Mouse (Mus musculus) megakaryocyte progenitor cell, adult 5-6 weeks (primary cell): ENCODE results near the gene Higd1a. TPM values are rescaled to one million over a fixed set of nuclear protein-coding genes. Genes with fewer than 3 reads are reported as not detected.

Experiments used
- ATAC-seq: replicated peaks from 2 replicates; pipeline ENCODE4 v1.8.0; 2016; ENCODE audit warnings: mild to moderate bottlenecking, moderate TSS enrichment, inconsistent platforms; ENCODE audit not compliant: poor library complexity
- total RNA-seq, 2 experiments: library from RNA; stranded (forward) in 1 of 2; stranded (reverse) in 1 of 2; fragments of 157-497, 149-512 nt in 1 of 2; fragments of 200-1000 nt in 1 of 2; gene quantifications; 2 replicates each; pipeline versions ENCODE4 v1.2.3 to v1.2.4; 2015 to 2017

Higd1a gene
- total RNA-seq, 2 experiments from 2014 or later: 21.7 to 89.9 TPM

DNA sequence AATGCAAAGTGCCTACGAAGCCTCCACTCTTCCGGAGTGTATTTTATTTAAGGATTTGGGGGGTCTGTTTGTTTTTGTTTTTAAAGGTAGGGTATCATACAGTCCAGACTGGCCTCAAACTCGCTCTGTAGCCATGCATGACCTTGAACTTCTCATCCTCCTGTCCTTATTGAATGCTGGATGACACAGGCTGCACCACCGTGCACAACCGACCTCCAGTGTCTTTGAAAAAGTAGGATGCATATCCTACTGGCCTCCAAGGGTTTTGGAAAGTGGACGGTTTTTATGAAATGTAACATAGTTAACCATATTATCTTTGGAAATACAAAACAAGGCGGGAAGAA lies 18.6 kb downstream of the Higd1a start:
- ATAC-seq: no peak

DNA sequence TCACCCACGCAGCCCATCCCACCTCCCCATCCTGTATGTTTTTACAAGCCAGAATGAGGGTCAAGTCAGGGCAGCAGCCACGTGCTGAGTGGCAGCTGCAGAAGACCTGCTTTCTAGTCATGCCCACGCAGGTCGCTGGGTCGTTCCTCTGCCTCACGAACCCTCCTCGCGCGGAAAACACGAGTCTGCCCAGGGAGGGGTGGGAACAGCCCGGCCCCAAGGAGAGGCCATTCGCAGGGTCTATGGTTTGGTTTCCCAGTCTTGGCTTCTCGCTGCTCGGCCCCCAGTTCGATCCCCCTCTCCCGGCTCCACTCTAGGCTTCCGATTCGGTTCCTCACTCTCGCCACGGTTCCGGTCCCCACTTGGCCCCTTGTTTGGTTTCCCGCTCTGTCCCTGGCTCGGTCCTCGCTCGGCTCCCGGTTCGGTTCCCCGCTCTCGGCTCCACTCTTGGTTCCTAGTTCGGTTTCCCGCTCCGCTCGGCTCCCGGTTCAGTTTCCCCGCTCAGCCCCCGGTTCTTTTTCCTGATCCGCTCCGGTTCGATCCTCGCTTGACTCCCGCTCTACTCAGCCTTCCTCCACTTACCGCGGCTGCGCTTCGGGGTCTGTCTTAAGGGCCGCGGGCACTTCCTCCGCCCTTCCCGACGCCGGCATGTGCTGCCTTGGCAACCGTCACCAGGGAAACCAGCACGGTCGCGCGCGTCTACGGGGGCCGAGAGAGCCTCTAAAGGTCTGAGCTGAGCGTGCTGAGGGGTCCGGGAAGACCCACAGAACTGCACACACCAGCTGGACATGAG lies 19.1 kb downstream of the Higd1a start, which contains the start of gene Ccdc13:
TSS of gene Ccdc13 (minus strand) at position 633 of the 793 bp plus-strand sequence.
- ATAC-seq: peak; percentile 87

DNA sequence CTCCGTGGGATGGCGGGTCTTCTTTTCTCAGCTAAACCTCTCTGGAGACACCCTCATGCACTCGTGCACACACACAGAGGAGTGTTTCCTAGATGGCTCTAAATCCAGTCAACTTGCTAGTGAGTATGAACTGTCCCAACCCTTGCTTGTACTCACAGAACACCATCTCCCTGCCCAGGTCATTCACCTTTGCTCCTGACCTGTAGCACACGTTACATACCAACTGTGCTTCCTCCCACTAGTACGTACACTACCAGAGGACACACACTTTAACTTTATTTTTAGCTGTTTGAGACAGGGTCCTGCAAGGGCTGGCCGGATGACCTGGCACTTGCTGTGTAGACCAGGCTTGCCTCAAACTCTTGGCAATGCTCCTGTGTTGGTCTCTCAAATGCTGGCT lies 20.2 kb downstream of the Higd1a start:
- no peak for ATAC-seq

DNA sequence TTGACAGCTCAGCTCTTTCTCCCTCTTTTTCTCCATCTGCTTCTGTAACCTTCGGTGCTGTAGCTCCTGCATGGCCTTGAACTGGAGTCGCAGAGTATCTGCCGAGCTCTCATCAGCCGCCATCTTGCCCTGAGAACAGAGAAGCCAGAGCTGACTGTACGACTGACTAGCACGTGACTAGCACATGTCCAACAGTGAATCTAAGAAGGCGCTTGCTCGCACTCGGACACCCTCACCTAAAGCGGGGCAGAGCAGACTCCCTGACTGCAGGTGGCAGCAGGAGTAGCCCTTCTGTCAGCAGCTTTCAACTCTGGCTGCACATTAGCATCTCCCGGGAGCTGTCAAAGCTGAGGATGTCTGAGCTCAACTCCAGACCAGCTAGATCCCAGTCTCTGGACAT lies 24.3 kb downstream of the Higd1a start:
- ATAC-seq: no peak

DNA sequence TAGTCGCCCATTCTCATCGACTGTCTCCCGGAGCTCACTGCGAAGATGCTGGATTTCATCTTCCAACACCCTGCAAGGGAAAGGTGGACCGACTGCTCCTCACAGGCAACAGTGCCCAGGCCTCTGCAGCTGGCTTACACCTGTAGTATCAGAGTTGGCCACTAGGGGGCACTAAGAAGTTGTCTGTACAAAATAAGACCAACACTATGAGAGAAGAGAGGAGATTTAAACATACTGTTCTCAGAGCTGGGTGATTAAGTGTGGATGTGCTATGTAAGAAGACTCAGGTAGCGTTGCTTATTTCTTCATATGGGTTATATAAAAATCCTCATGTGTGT lies 27.2 kb downstream of the Higd1a start:
- peak; percentile 81 for ATAC-seq

DNA sequence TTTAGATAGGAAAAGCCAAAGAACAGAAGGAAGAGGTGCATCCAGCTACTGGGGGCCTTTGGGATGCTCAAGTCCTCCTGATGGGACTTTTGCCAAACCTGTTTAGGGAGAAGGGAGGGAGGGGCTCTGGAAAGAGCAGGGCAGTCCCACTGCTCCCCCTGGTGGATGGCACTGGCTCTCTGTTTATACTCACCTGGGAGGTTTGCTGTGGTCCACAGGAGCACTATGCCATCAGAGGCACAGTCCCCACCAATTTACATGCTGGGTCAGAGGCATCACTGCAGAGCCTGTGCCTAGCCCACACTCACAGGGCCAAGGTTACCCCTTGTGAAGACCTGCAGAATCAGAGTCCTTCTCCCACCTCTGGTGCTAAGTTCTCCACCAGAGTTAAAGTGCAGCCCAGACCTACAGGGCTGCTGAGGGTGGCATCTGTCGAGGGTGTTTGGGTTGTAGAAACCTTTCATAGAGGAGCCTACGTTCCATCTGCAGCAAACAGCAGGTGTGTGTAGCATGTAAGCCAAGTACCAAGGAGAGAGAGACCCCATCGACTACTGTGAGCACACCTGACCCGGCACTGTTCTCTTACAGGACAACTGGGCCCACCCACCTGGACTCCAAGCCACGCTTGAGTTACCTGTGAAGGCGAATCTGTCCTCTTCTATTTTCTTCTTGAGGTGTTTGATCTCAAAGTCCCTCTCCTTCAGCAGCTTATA lies 27.8 kb downstream of the Higd1a start:
- peak; percentile 47 for ATAC-seq

DNA sequence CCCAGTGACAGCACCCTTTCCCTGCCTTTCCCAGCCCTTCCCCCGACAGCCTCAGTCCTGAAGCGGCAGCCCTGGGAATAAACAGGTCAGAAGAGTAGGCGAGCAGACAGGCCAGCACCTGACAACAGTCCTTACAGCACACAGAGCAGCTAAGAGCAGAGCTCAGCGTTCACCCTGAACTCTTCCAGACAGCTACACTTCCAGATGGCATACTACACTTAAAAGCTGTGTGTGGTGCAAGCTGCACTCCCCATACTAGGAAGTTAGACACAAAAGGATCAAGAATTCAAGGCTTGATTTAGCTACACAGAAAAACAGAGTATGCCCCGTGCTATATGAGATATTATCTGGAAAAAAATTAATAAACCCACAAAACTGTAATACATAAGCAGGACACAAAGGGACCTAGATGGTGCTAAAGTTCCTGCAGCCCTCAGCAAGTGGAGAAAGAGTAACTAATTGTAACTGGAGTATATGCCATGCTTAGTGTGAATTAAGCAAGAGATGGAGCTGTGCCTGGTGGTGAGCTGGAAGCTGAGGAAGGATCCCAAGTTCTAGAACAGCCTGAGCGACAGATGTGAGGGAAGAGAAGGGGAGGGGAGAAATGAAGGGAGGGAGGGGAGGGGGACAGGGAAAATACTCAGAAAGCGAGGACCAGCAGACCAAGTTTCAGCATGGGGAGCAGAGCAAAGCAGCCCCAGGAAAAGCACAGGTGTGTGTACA lies 28.7 kb downstream of the Higd1a start:
- no peak for ATAC-seq

DNA sequence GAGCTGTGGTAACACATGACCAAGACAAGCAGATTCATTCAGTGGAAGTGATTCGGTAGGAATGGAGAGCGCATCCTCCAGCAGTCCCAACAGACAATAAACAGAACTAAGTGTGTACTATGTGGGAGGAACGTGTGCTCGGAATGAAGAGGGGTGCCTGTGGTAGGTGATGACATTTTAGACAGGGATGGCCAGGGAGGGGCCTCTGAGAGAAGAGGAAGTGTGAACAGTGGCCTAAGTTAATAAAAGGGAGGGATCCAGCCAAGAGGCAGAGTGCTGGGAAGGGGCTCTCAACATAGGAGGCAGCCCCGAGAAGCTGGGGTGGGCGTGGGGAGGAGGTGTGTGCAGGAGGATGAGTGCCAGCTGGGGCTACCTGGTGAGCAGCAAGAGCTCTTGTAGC lies 29.8 kb downstream of the Higd1a start:
- peak; percentile 50 for ATAC-seq

DNA sequence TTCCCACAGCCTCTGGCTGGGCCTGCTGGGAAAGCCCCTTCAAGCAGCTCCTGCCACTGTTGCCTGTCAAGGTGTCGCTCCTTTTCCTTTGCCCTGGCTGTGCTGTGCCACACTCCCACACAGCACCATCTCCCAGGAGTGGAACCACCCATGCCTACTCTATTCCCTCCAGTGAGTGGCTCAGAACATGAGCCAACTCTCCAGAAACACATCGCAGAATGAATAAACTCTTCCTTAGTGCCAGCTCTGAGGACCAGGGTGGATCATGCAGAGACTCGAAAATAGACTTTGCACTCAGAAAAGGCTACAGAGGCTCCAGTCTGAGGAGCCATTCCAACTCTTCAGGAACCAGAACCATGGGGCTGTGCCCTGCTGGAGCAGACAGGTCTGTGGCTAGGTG lies 31.8 kb downstream of the Higd1a start:
- ATAC-seq: no peak

DNA sequence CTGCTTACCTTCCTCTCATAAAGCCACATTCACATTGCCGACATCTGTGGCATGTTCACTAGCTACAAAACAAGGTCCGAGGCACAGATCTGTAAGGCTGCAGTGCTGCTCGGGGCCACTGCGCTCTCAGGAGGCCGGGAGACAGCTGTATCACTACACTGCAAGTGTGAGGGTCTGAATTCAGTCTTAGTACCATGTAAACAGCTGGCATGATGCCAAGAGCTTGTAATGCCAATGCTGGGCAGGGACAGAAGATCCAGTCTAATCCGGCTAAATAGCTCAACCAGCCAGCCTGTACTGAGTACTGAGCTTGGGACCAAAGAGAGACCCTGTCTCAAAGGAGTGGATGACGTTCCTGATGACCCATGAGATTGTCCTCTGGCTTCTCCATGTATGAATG lies 34.2 kb downstream of the Higd1a start:
- no peak for ATAC-seq

DNA sequence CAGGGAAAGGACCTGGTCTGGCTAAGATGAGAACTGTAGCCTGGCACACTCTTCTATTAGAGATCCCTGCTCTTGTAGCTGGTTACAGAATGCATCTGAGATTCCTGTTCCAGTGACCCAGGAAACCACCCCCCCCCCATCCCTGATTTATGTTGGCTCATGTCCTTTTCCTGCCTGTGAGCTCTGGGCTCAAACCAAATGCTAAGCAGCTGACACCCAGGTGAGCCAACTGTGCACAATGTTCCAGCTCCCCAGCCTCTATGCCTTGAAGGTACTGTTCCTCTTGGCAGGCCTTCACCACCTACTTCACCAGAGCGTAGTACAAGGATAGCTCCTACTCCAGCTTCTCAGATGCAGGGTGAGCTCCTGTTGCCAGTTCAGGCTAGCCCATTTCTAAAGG lies 35.1 kb downstream of the Higd1a start:
- no peak for ATAC-seq

DNA sequence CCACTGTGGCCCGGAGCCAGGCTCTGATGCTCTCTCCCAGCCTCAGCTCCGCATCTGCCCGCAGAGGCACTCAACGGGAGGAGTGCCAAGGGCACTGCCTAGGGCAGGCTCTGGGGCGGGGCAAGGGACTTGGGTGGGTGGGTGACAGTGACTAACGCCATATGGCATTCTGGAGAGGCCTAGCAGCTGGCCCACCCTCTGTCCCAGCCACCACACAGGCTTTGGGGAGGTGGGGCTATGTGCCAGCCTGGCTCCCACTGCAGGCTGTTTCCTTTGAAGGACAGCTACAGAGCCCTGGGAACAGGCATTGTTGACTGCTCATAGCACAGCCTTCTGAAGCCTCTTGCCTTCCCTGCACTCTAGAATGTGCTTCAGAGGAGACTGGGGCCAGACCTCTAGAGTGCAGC lies 35.6 kb downstream of the Higd1a start:
- no peak for ATAC-seq

DNA sequence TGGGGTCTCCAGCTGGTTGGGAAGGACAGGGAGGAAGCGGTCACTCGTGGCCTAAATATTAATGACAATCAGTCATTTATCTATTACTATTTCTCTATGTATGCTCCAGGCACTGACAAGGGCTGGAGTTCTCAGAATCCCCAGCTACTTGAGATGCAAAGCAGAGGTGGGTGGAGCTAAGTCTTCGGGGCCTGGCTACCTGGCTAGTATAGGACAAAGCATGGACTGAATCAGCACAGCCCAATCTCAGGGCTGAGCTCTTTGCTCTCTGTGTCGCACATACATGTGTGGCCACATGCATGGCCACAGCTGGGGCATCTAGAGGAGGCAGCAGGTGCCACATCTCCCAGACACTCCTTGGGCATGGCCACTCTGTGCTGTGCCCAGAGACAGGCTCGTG lies 37.4 kb downstream of the Higd1a start:
- no peak for ATAC-seq

DNA sequence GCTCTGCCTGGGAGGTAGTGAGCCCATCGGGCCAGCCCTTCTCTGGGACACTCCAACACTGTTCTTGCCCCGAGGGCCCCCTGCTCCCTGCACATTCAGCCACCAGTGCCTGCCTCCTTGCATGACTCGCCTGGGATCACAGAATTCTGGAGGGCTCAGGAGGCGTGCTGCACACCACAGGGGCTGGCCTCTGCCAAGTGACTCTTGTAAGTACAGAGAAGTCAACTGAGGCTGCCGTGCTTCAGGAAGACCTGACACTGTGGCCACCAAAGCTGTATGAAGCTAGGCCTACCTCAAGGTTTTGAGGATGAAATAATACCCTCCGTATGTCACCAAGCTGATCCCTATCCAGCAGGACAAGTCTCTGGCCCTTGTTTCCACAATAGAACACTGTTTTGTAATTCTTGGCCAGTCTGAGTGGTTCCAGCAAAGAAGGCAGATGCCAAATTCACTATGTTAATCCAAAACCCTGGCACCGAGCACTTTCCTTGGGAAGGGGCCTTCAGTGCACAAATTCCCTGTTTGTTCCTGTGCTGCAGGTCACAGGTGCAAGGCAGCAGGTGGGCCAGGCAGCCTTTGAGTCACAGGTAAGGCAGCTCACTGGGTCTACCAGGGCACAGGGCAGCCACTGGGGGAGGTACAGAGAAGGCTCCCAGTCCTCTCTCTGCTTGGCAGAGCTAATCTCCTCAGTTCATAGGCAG lies 38.2 kb downstream of the Higd1a start:
- ATAC-seq: no peak

DNA sequence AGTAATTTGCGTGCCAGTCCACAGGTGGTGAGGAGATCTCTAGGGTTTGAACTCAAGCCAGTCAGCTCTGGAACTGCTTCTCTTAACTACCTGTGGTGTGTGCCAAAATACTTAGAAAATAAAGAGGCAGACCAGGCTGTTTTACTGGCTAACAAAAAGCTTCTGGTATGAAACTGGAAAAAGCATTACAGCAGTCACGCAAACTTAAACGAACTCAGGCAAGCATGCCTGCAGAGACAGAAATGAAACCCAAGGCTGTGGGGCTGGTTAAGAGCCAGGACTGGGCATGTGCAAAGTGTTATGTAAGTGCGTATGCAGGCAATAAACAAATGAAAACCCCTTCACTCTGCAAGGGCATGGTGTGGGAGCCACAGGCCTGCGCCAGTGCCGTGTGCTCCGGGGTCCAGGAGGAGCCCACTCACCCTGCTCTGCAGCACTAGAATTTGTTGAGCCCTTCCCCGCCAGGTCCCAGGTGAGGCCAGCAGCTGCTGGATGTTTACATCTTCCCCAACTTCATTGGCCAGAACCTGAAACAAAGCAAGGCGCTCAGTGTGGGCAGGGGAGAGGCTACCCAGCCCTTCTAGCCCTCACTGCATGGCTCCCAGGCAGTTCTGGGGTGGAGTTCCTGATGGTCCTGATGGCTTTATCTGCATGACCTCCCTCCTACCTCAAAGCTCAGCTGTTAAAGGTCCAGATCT lies 38.9 kb downstream of the Higd1a start:
- ATAC-seq: no peak

DNA sequence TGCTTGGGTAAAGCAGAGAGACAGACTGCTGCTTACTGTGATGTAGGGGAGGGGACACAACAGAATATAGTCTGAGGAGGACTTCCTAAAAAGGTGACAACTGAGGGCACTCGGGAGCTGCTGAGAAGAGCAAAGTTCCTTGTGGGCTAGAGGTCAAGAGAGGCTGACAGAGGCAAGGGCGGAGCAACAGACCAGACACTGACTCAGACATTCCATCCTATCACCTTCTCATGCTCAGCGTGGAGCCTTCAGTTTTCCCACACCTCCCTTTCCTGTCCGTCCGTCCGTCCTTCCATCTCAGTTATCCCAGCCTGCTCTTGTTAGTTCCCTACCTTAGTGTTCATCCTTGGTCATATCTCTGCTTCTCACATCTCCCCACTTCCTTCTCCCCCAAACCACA lies 43.0 kb downstream of the Higd1a start:
- ATAC-seq: no peak

DNA sequence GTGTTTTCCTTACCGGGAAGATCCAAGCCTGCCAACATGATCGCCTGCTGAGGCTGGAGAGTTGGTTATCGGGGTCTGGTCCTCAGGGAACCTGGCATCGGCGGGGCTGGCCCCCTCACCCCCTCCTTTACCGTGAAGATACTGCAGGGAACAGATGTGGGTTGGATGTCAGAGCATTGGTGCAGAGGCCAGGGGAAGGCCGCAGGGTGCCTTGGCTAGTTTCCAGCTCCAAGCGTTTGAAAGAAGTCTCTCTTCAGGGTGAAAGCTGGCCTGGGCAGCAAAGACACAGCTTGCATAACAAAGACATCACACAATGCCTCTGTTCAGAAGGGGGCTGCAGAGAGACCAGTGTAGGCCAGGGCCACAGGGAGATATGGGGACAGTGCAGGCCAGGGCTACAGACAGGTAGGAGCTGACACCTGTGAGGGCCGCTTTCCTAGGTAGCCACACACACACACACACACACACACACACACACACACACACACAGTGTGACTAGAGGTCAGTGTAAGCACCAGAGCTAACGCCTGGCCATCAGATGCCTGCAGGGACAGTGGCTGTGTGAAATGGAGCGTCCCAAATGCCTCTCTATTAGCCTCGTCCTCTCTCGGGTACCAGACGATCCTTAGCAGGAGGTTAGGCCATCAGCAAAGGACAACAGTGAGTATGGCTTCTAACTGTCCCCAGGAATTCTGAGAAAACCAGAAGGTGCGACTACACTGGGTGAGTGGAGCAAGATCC lies 47.9 kb downstream of the Higd1a start:
- ATAC-seq: no peak

DNA sequence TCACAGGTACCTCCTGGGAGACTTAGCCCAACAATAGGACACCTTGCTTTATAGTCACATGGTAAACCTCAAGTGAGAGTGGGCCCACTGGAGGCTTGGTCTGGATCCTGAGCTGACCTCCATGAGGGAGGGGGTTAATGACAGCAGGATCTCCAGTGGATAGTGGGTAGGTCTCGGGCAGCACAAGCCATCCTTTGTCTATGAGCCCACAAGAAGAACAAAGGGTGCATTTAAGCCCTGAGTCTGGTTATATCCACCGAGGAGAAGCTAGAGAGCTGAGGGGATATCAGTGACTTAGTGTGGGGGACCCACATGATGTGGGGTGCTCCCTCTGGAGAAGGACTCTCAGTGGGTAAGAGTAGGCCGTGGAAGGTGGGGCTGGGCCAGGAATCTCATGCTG lies 49.7 kb downstream of the Higd1a start:
- ATAC-seq: no peak

DNA sequence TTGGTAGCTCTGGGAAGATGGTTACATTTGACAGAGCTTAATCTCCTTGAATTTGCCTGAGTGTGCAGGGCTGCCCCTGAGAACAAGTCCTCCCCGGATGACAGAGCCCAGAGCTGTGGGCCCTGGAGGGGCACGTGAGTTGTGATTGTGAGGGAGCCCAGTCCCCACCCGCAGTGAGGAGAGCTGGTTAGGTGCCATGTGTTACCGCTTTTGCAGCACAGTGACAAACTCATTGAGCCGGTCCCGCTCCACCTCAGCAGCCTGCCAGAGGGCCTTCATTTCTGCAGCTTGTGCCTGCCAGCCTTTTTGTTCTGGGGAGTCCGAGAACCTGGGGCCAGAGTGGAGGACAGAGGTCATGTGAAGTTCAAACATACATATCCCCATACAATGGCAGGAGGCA lies 50.2 kb downstream of the Higd1a start:
- ATAC-seq: no peak

DNA sequence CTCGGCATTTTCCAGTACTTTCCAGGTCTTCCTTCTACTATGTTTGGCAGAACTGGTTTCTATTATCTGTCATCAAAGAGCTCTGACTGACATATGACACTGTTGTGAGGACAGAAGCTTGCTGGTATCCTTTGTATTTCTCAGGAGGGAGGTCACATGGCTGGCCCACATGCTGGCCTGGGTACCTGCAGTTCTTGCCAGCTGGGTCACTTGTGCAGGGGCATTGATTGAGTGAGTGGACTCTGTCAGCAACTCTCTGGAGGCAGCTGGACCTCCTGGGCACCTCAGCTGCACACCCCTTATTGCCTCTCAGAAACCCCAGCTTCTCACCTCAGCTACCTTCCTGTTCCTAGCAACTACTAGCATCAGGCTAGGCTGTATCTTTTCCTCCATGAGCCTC lies 50.6 kb downstream of the Higd1a start:
- no peak for ATAC-seq
